Mouse (Mus musculus) urinary bladder, postnatal 36 days (tissue): ENCODE results near the gene Obp1a.

Source experiments
- DNase-seq, 2 experiments: peaks; one replicate each; pipeline ENCODE4 v3.0.0; 2022; ENCODE audit warnings: low spot score in 2 of 2, mixed read lengths in 1 of 2

Obp1a gene

DNA sequence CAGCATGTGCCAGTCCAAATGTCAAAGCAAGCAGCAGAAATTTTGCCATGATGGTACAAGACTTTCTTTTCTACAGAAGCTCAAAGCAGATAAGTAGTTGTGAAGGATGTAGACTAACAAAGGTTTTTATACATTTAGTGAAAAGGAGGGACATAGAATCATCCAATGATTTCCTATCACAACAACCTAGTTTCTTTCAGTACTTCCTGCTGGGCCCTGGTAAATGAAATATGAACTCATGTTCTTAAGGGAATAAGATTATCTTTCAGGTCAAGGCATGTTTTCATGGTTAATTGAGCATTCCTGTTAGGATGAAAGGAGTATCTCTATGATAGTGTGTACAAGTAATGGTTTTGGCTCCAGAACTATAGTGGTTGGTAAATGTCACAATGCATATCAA is at the start of gene Obp1a:
Gene Obp1a, minus strand, starts transcription at position 101 of the 400 bp plus-strand sequence.
- DNase-seq: no peak

DNA sequence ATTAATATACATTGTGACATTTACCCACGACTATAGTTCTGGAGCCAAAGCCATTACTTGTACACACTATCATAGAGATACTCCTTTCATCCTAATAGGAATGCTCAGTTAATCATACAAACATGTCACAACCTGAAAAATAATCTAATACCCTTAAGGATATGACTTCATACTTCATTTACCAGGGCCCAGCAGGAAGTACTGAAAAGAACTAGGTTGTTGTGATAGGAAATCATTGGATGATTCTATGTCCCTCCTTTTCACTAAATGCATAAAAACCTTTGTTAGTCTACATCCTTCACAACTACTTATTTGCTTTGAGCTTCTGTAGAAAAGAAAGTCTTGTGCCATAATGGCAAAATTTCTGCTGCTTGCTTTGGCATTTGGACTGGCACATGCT is 34.0 kb upstream of the Obp1a start, which contains the start of gene Gm5938:
Gene Gm5938, plus strand, starts transcription at position 301 of the 400 bp plus-strand sequence.
- no peak for DNase-seq
